ENCODE assay signal across 8 mouse cellular contexts in genomic region chr7:107594325-107594856, GRCm38 (mm10). TPM values are rescaled to one million over a fixed set of nuclear protein-coding genes. Genes with fewer than 3 reads are reported as not detected.
DNase-seq lines count a peak whose midpoint lies in the region; ATAC-seq lines count a peak whose summit lies in the region.

No protein-coding gene starts in this region.

- H3K4me3 ChIP-seq in embryonic facial prominence, embryonic 10.5 days: peak overlapping the region; percentile 63
- peak overlapping the region; percentile 54 for H3K4me3 ChIP-seq in limb, embryonic 12.5 days (replicated peaks)
- H3K4me3 ChIP-seq in midbrain, embryonic 12.5 days: peak overlapping the region; percentile 49

- 2% methylated on average over 16 of the region's 16 CpGs for WGBS in embryonic facial prominence, embryonic 10.5 days
- WGBS in limb, embryonic 12.5 days: 2% methylated on average over 16 of the region's 16 CpGs
- 2% methylated on average over 16 of the region's 16 CpGs for WGBS in midbrain, embryonic 12.5 days

- H3K4me2 ChIP-seq in limb, embryonic 12.5 days: peak overlapping the region; percentile 94
- peak overlapping the region; percentile 78 for H3K4me2 ChIP-seq in midbrain, embryonic 12.5 days (replicated peaks)

- peak overlapping the region; percentile 54 for H3K9ac ChIP-seq in limb, embryonic 12.5 days (replicated peaks)
- peak overlapping the region; percentile 50 for H3K9ac ChIP-seq in midbrain, embryonic 12.5 days (replicated peaks)

- DNase-seq in layer of hippocampus, adult 11-12 months (ENCODE audit: low spot score): peak; percentile 57
- DNase-seq in layer of hippocampus, adult 9-10 months (ENCODE audit: low spot score): no peak
- peak; percentile 72 for DNase-seq in embryonic facial prominence, embryonic 10.5 days (ENCODE audit: low spot score)
- DNase-seq in heart, adult 18-20 months: peak; percentile 59 to 74
- peak; percentile 74 for DNase-seq in kidney, adult 18-20 months
- DNase-seq in spleen, postnatal 10 days (ENCODE audit: low spot score in 2 of 2): peak; percentile 18 to 73

- peak overlapping the region; percentile 73 for H3K27ac ChIP-seq in embryonic facial prominence, embryonic 10.5 days (replicated peaks)
- no peak overlapping the region for H3K27ac ChIP-seq in limb, embryonic 12.5 days
- H3K27ac ChIP-seq in midbrain, embryonic 12.5 days (replicated peaks): no peak overlapping the region

- H3K27me3 ChIP-seq in embryonic facial prominence, embryonic 10.5 days (replicated peaks; ENCODE audit: low read depth, poor library complexity, severe bottlenecking): peaks cover 8% of the 10 kb centered on the region; the same call in 1 of the 2 replicates
- no peaks in the 10 kb centered on the region for H3K27me3 ChIP-seq in limb, embryonic 12.5 days
- peaks cover 11% of the 10 kb centered on the region for H3K27me3 ChIP-seq in midbrain, embryonic 12.5 days

- H3K36me3 ChIP-seq in embryonic facial prominence, embryonic 10.5 days (replicated peaks): peaks cover 12% of the 10 kb centered on the region
- H3K36me3 ChIP-seq in limb, embryonic 12.5 days: peaks cover 34% of the 10 kb centered on the region
- H3K36me3 ChIP-seq in midbrain, embryonic 12.5 days: no peaks in the 10 kb centered on the region

- peak; percentile 54; the same call in 1 of the 2 replicates for ATAC-seq in limb, embryonic 12.5 days (ENCODE audit: insufficient number of reproducible peaks, insufficient read depth, low FRiP score, low TSS enrichment, low read depth)
- peak; percentile 81 for ATAC-seq in midbrain, embryonic 12.5 days (ENCODE audit: low FRiP score, low read depth)

- H3K9me3 ChIP-seq in embryonic facial prominence, embryonic 10.5 days: no peaks in the 10 kb centered on the region
- no peaks in the 10 kb centered on the region for H3K9me3 ChIP-seq in limb, embryonic 12.5 days
- H3K9me3 ChIP-seq in midbrain, embryonic 12.5 days: no peaks in the 10 kb centered on the region

- peaks cover 29% of the 10 kb centered on the region for H3K4me1 ChIP-seq in embryonic facial prominence, embryonic 10.5 days
- H3K4me1 ChIP-seq in limb, embryonic 12.5 days (replicated peaks): peaks cover 18% of the 10 kb centered on the region; the same call in 1 of the 2 replicates
- 0 out of 2 replicates have a peak, but pooled peaks cover 2% of the 10 kb centered on the region for H3K4me1 ChIP-seq in midbrain, embryonic 12.5 days

RNA-seq across cellular contexts. Expression of gene Ppfibp2, which starts 0.6 kb away (rescaled TPM):
- 21.5 and 24.0 TPM in 2 replicates for polyA plus RNA-seq in embryonic facial prominence, embryonic 10.5 days (2016; fragmentation: Nextera tagmentation; extraction: Ambion mirVana)
- 10 to 100 TPM; 24.6 to 26.4 TPM for total RNA-seq in heart, adult 18-20 months (2021)
- 14.1 and 15.1 TPM in 2 replicates for polyA plus RNA-seq in limb, embryonic 12.5 days (2016; fragmentation: Nextera tagmentation; extraction: Ambion mirVana)
- 2.3 and 3.2 TPM in 2 replicates for polyA plus RNA-seq in midbrain, embryonic 12.5 days (2016; fragmentation: Nextera tagmentation; extraction: Ambion mirVana)

RNA-seq across cellular contexts. Expression of gene Olfml1, which starts 27.1 kb away (rescaled TPM):
- 11.7 and 12.3 TPM in 2 replicates for polyA plus RNA-seq in embryonic facial prominence, embryonic 10.5 days (2016; fragmentation: Nextera tagmentation; extraction: Ambion mirVana)
- total RNA-seq in heart, adult 18-20 months (2021): 1 to 10 TPM; 2.7 to 3.9 TPM
- 30.2 and 32.1 TPM in 2 replicates for polyA plus RNA-seq in limb, embryonic 12.5 days (2016; fragmentation: Nextera tagmentation; extraction: Ambion mirVana)
- polyA plus RNA-seq in midbrain, embryonic 12.5 days (2016; fragmentation: Nextera tagmentation; extraction: Ambion mirVana): 4.3 and 8.6 TPM in 2 replicates

RNA-seq across cellular contexts. Expression of gene 5330417H12Rik, which starts 30.6 kb away (rescaled TPM):
- polyA plus RNA-seq in embryonic facial prominence, embryonic 10.5 days (2016; fragmentation: Nextera tagmentation; extraction: Ambion mirVana): not detected in 2 replicates
- not detected for total RNA-seq in heart, adult 18-20 months (2021)
- polyA plus RNA-seq in limb, embryonic 12.5 days (2016; fragmentation: Nextera tagmentation; extraction: Ambion mirVana): not detected in 2 replicates
- not detected in 2 replicates for polyA plus RNA-seq in midbrain, embryonic 12.5 days (2016; fragmentation: Nextera tagmentation; extraction: Ambion mirVana)
